Mouse (Mus musculus) forebrain, embryonic 13.5 days (tissue): Measurements from ENCODE around the gene Bcl2a1d. TPM values are rescaled to one million over a fixed set of nuclear protein-coding genes. Genes with fewer than 3 reads are reported as not detected.
"Not testable (repeated sequence)": the region's sequence is repeated elsewhere in the genome, so short reads cannot be mapped to it uniquely, and the experiment has no call there.

Experiments used
- ATAC-seq: fragments of 200-750 bp; cut with Nextera tagmentation; 2 replicates; pipeline ENCODE4 v1.8.0; 2017
- H3K27ac ChIP-seq: fragments of 300-500 bp; sonication (generic); 2 replicates; pipeline ENCODE4 v1.5.1; 2015; ENCODE audit warnings: inconsistent platforms, mild to moderate bottlenecking, moderate library complexity
- H3K27me3 ChIP-seq: fragments of 300-500 bp; sonication (generic); 2 replicates; pipeline ENCODE4 v1.6.1; 2015; ENCODE audit warnings: mild to moderate bottlenecking, inconsistent platforms
- H3K36me3 ChIP-seq: fragments of 300-500 bp; sonication (generic); 2 replicates; pipeline ENCODE4 v1.6.1; 2015; ENCODE audit warnings: mild to moderate bottlenecking, inconsistent platforms; ENCODE audit not compliant: poor library complexity, severe bottlenecking
- H3K4me1 ChIP-seq: fragments of 300-500 bp; sonication (generic); 2 replicates; pipeline ENCODE4 v1.6.1; 2015; ENCODE audit warnings: inconsistent platforms
- H3K4me2 ChIP-seq: fragments of 300-500 bp; sonication (generic); 2 replicates; pipeline ENCODE4 v1.6.1; 2015; ENCODE audit warnings: inconsistent platforms, mild to moderate bottlenecking, moderate library complexity
- H3K4me3 ChIP-seq: fragments of 300-500 bp; sonication (generic); 2 replicates; pipeline ENCODE4 v1.5.1; 2015; ENCODE audit warnings: mild to moderate bottlenecking, inconsistent platforms
- H3K9ac ChIP-seq: fragments of 300-500 bp; sonication (generic); 2 replicates; pipeline ENCODE4 v1.6.1; 2015; ENCODE audit warnings: mild to moderate bottlenecking, inconsistent platforms
- H3K9me3 ChIP-seq: fragments of 300-500 bp; sonication (generic); replicated peaks from 2 replicates; pipeline ENCODE4 v1.6.1; 2016; ENCODE audit warnings: inconsistent platforms
- WGBS: fragments of 180-500 bp; shearing (Covaris S2); methylation state at CpG from one replicate; pipeline ENCODE4 v1.1.7; 2015; 5-methylcytosine and 5-hydroxymethylcytosine counted together
- polyA plus RNA-seq: library from polyadenylated mRNA; unstranded; fragments of >200 nt; fragmentation: Nextera tagmentation; extraction: Ambion mirVana; gene quantifications from 2 replicates; pipeline ENCODE4 v1.2.1, GENCODE M21; 2015

Gene Bcl2a1d
- polyA plus RNA-seq, 1 experiment from 2014 or later = not detected

DNA sequence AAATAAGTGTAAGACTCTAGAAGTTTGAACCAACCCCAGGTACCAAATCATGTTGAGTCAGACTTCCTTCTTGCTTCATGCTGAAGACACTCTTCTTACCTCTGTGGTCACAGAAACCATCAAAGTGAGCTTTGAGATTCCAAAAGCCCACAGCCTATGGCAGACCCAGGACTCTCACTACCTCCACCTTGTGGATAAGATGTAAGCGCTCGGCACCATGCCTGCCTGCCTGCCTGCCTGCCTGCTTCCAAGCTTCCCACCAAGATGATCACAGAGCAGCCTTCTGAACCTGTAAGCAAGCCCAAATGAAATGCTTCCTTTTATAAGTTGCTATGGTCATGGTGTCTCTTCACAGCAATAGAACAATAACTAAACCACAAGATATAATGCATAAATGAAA is 13.6 kb downstream of the Bcl2a1d start:
- H3K4me3 ChIP-seq, H3K4me1 ChIP-seq, H3K9ac ChIP-seq, H3K36me3 ChIP-seq, H3K4me2 ChIP-seq, H3K9me3 ChIP-seq, H3K27ac ChIP-seq, H3K27me3 ChIP-seq: not testable (repeated sequence)
- ATAC-seq = peak; percentile 20; the same call in 1 of the 2 replicates
- WGBS = 28% methylated on average over 2 of the region's 2 CpGs

DNA sequence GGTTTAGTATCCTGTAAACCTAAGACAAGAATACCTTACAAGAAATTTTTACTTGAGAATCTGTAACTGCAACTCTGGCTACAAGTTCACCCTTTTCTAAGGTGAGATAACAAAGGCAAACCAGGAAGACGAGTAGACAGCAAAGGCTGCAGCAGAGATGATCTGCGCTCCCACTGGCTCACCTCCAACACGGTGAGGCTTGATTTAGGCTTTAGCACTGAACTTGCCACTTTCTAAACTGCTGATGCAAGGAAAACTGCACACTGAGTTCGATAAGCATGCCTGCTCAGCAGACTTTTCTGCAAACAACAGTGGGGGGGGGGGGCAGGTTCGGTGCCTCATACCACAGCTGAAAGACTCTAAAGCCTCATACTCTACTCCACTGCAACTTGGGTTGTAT is 17.2 kb downstream of the Bcl2a1d start:
- H3K27me3 ChIP-seq, H3K9ac ChIP-seq, H3K36me3 ChIP-seq, ATAC-seq, H3K4me1 ChIP-seq, H3K27ac ChIP-seq, H3K4me3 ChIP-seq, H3K9me3 ChIP-seq, H3K4me2 ChIP-seq: not testable (repeated sequence)
- WGBS = 90% methylated on average over 5 of the region's 5 CpGs

GRCm38 (mm10) chr9:88712164-88712749 is 19.5 kb downstream of the Bcl2a1d start:
- 82% methylated on average over 3 of the region's 3 CpGs for WGBS

DNA sequence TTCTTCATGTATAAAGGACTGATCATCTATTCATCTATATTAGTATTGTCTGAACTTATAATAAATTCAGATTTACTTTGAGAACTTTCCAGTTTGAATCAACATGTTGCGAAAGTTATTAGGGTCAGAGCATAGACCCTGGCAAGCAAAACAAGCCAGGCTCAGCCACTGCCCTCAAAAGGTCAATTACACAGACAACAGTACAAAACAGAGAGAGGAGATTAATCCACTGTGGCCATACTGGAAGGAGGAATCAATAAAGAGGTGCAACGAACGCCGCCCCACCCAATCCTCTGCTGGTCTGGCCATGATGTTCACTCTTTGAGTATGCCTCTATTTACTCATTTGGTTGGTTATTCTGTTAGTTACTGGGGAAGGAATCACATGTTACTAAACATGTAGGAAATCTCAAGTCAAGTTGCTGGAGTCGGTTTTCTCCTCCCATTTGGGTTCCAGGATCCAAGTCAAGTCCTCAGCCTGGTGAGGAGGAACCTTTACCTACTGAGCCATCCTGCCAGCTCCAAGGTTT is 20.7 kb downstream of the Bcl2a1d start:
- ATAC-seq, H3K4me2 ChIP-seq, H3K9me3 ChIP-seq, H3K27ac ChIP-seq, H3K4me3 ChIP-seq, H3K9ac ChIP-seq, H3K36me3 ChIP-seq, H3K4me1 ChIP-seq, H3K27me3 ChIP-seq: not testable (repeated sequence)
- 88% methylated on average over 4 of the region's 5 CpGs for WGBS

More at GRCm38 (mm10) chr9:88712164-88712749, 19.5 kb downstream of the Bcl2a1d start:
- not testable (repeated sequence) for H3K27ac ChIP-seq, H3K4me3 ChIP-seq, H3K27me3 ChIP-seq, ATAC-seq, H3K4me2 ChIP-seq, H3K9ac ChIP-seq, H3K4me1 ChIP-seq, H3K9me3 ChIP-seq, H3K36me3 ChIP-seq

- not testable (repeated sequence) for H3K4me1 ChIP-seq, H3K9ac ChIP-seq, H3K9me3 ChIP-seq, H3K4me2 ChIP-seq, ATAC-seq, H3K27me3 ChIP-seq, H3K36me3 ChIP-seq, H3K27ac ChIP-seq, H3K4me3 ChIP-seq
- WGBS = 95% methylated on average over 2 of the region's 2 CpGs
Measured at GRCm38 (mm10) chr9:88710439-88710838, 21.3 kb downstream of the Bcl2a1d start.

- not testable (repeated sequence) for H3K36me3 ChIP-seq, H3K27me3 ChIP-seq, H3K27ac ChIP-seq, H3K9me3 ChIP-seq, H3K4me3 ChIP-seq, H3K4me2 ChIP-seq, H3K4me1 ChIP-seq, H3K9ac ChIP-seq, ATAC-seq
- 96% methylated on average over 5 of the region's 5 CpGs for WGBS
Measured at GRCm38 (mm10) chr9:88709794-88710193, 21.9 kb downstream of the Bcl2a1d start.

GRCm38 (mm10) chr9:88709304-88709703 is 22.4 kb downstream of the Bcl2a1d start:
- ATAC-seq = no peak
- Histone ChIP-seq H3K9me3 (no peaks in the 10 kb centered on the region), H3K4me3 (no peak overlapping the region), H3K27ac (no peak overlapping the region), H3K36me3 (no peaks in the 10 kb centered on the region), H3K9ac (no peak overlapping the region), H3K4me2 (no peak overlapping the region), H3K4me1 (no peaks in the 10 kb centered on the region), H3K27me3 (no peaks in the 10 kb centered on the region)
- 89% methylated on average over 6 of the region's 6 CpGs for WGBS

DNA sequence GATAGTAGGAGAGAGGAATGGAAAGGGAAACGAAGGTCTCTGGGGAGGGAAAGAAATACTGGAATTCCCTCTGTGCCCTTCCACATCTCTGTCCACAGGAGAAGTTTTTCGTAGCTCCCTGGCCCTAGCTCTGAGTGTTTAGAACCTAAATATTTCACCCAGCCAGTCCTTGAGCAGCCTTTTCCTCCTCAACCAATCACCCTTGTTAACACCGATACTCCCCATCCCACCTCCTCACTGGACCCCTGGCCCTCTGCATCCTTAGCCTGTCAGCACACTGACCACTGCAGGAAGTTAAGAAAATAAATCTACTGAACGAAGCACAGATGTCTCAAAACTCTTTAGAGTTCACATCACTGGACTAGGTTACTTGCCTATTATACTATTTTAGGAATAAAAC is 25.0 kb downstream of the Bcl2a1d start:
- WGBS = 85% methylated on average over 4 of the region's 4 CpGs
- Histone ChIP-seq H3K27me3 (no peaks in the 10 kb centered on the region), H3K36me3 (no peaks in the 10 kb centered on the region), H3K9ac (no peak overlapping the region), H3K27ac (no peak overlapping the region), H3K9me3 (no peaks in the 10 kb centered on the region), H3K4me1 (no peaks in the 10 kb centered on the region), H3K4me3 (no peak overlapping the region), H3K4me2 (no peak overlapping the region)
- no peak for ATAC-seq

- not testable (repeated sequence) for H3K4me1 ChIP-seq, H3K27me3 ChIP-seq, H3K9me3 ChIP-seq, H3K4me3 ChIP-seq, H3K27ac ChIP-seq, H3K36me3 ChIP-seq, H3K4me2 ChIP-seq, H3K9ac ChIP-seq
- 0 out of 2 replicates have a peak, but pooled peaks have one; percentile 38 for ATAC-seq
- 71% methylated on average over 8 of the region's 8 CpGs for WGBS
Measured at GRCm38 (mm10) chr9:88705157-88705556, 26.6 kb downstream of the Bcl2a1d start.

- H3K4me2 ChIP-seq, H3K4me3 ChIP-seq, H3K36me3 ChIP-seq, H3K9ac ChIP-seq, H3K4me1 ChIP-seq, H3K9me3 ChIP-seq, H3K27ac ChIP-seq, H3K27me3 ChIP-seq: not testable (repeated sequence)
- WGBS = 71% methylated on average over 1 of the region's 2 CpGs
- 0 out of 2 replicates have a peak, but pooled peaks have one; percentile 51 for ATAC-seq
Measured at GRCm38 (mm10) chr9:88698746-88699145, 33.0 kb downstream of the Bcl2a1d start.

- not testable (repeated sequence) for H3K9me3 ChIP-seq, H3K9ac ChIP-seq, H3K27ac ChIP-seq, H3K4me2 ChIP-seq, H3K4me1 ChIP-seq, H3K27me3 ChIP-seq, H3K36me3 ChIP-seq, ATAC-seq, H3K4me3 ChIP-seq
- 93% methylated on average over 2 of the region's 2 CpGs for WGBS
Measured at GRCm38 (mm10) chr9:88691307-88691706, 40.4 kb downstream of the Bcl2a1d start.

GRCm38 (mm10) chr9:88689451-88689850 is 42.3 kb downstream of the Bcl2a1d start:
- not testable (repeated sequence) for ATAC-seq, H3K9me3 ChIP-seq, H3K36me3 ChIP-seq, H3K4me1 ChIP-seq, H3K27ac ChIP-seq, H3K9ac ChIP-seq, H3K4me2 ChIP-seq, H3K27me3 ChIP-seq, H3K4me3 ChIP-seq
- 77% methylated on average over 3 of the region's 3 CpGs for WGBS

- not testable (repeated sequence) for H3K9ac ChIP-seq, H3K27ac ChIP-seq, H3K9me3 ChIP-seq, H3K27me3 ChIP-seq, H3K4me3 ChIP-seq, ATAC-seq, H3K4me2 ChIP-seq, H3K36me3 ChIP-seq, H3K4me1 ChIP-seq
- WGBS = 95% methylated on average over 1 of the region's 1 CpGs
Measured at GRCm38 (mm10) chr9:88686719-88687118, 45.0 kb downstream of the Bcl2a1d start.
